Mouse (Mus musculus): ENCODE results near the gene Tas2r123. TPM values are rescaled to one million over a fixed set of nuclear protein-coding genes. Genes with fewer than 3 reads are reported as not detected.

The Tas2r123 gene
- polyA plus RNA-seq (2012; rRNA removed) = not detected in 2 replicates

GRCm38 (mm10) chr6:132846842-132847241 is at the start of gene Tas2r123:
TSS of gene Tas2r123 (plus strand) at chr6:132847142.
- TF ChIP-seq POLR2A (IDR thresholded peaks at IDR 0.05; ENCODE audit: borderline replicate concordance, extremely low read depth, insufficient read depth, insufficient read length, poor library complexity, severe bottlenecking) = no peak
- TF ChIP-seq CTCF (IDR thresholded peaks at IDR 0.05; ENCODE audit: borderline replicate concordance, extremely low read depth, insufficient read depth, insufficient read length) = no peak
- DNase-seq (ENCODE audit: low read depth) = no peak

GRCm38 (mm10) chr6:132802518-132802917 is 44.4 kb upstream of the Tas2r123 start, which contains the start of gene Tas2r117:
TSS of gene Tas2r117 (plus strand) at chr6:132802818.
- TF ChIP-seq POLR2A (IDR thresholded peaks at IDR 0.05; ENCODE audit: borderline replicate concordance, extremely low read depth, insufficient read depth, insufficient read length, poor library complexity, severe bottlenecking) (no peak), CTCF (IDR thresholded peaks at IDR 0.05; ENCODE audit: borderline replicate concordance, extremely low read depth, insufficient read depth, insufficient read length) (no peak)
- no peak for DNase-seq (ENCODE audit: low read depth)

- DNase-seq (ENCODE audit: low read depth) = no peak
- TF ChIP-seq POLR2A (IDR thresholded peaks at IDR 0.05; ENCODE audit: borderline replicate concordance, extremely low read depth, insufficient read depth, insufficient read length, poor library complexity, severe bottlenecking) = no peak
- TF ChIP-seq CTCF (IDR thresholded peaks at IDR 0.05; ENCODE audit: borderline replicate concordance, extremely low read depth, insufficient read depth, insufficient read length) = no peak
These were observed 8.2 kb downstream of the Tas2r123 start, which contains the start of gene Tas2r116 for GRCm38 (mm10) chr6:132855138-132855537. TSS of gene Tas2r116 (plus strand) at chr6:132855438.

GRCm38 (mm10) chr6:132867708-132868107 is 20.8 kb downstream of the Tas2r123 start, which contains the start of gene Tas2r110:
TSS of gene Tas2r110 (plus strand) at chr6:132868008.
- no peak for TF ChIP-seq CTCF (IDR thresholded peaks at IDR 0.05; ENCODE audit: borderline replicate concordance, extremely low read depth, insufficient read depth, insufficient read length)
- TF ChIP-seq POLR2A (IDR thresholded peaks at IDR 0.05; ENCODE audit: borderline replicate concordance, extremely low read depth, insufficient read depth, insufficient read length, poor library complexity, severe bottlenecking) = no peak

GRCm38 (mm10) chr6:132892711-132893110 is 45.8 kb downstream of the Tas2r123 start, which contains the start of gene Tas2r113:
TSS of gene Tas2r113 (plus strand) at chr6:132893011.
- no peak for DNase-seq (ENCODE audit: low read depth)
- TF ChIP-seq POLR2A (IDR thresholded peaks at IDR 0.05; ENCODE audit: borderline replicate concordance, extremely low read depth, insufficient read depth, insufficient read length, poor library complexity, severe bottlenecking) (no peak), CTCF (IDR thresholded peaks at IDR 0.05; ENCODE audit: borderline replicate concordance, extremely low read depth, insufficient read depth, insufficient read length) (no peak)

More at GRCm38 (mm10) chr6:132867708-132868107, 20.8 kb downstream of the Tas2r123 start, which contains the start of gene Tas2r110:
- DNase-seq (ENCODE audit: low read depth) = no peak

Other genes with a start within 250 kb of the Tas2r123 start
- not detected in 2 replicates for gene A630073D07Rik, start 195.6 kb upstream of the Tas2r123 start, polyA plus RNA-seq (2012; rRNA removed)
- gene Tas2r120, start 190.2 kb upstream of the Tas2r123 start, polyA plus RNA-seq (2012; rRNA removed) = not detected in 2 replicates
- not detected in 2 replicates for gene Tas2r121, start 146.1 kb upstream of the Tas2r123 start, polyA plus RNA-seq (2012; rRNA removed)
- not detected in 2 replicates for gene Tas2r122, start 135.2 kb upstream of the Tas2r123 start, polyA plus RNA-seq (2012; rRNA removed)
- not detected in 2 replicates for gene Tas2r115, start 109.1 kb upstream of the Tas2r123 start, polyA plus RNA-seq (2012; rRNA removed)
- gene Tas2r124, start 92.4 kb upstream of the Tas2r123 start, polyA plus RNA-seq (2012; rRNA removed) = not detected in 2 replicates
- gene Tas2r102, start 85.0 kb upstream of the Tas2r123 start, polyA plus RNA-seq (2012; rRNA removed) = not detected in 2 replicates
- gene Tas2r136, start 69.0 kb upstream of the Tas2r123 start, polyA plus RNA-seq (2012; rRNA removed) = not detected in 2 replicates
- not detected in 2 replicates for gene Tas2r117, start 44.3 kb upstream of the Tas2r123 start, polyA plus RNA-seq (2012; rRNA removed)
- not detected in 2 replicates for gene Tas2r116, start 8.3 kb downstream of the Tas2r123 start, polyA plus RNA-seq (2012; rRNA removed)
- gene Tas2r110, start 20.9 kb downstream of the Tas2r123 start, polyA plus RNA-seq (2012; rRNA removed) = not detected in 2 replicates
- gene Tas2r113, start 45.9 kb downstream of the Tas2r123 start, polyA plus RNA-seq (2012; rRNA removed) = not detected in 2 replicates
- not detected in 2 replicates for gene Tas2r125, start 62.5 kb downstream of the Tas2r123 start, polyA plus RNA-seq (2012; rRNA removed)
- not detected in 2 replicates for gene Tas2r129, start 104.0 kb downstream of the Tas2r123 start, polyA plus RNA-seq (2012; rRNA removed)
- gene Tas2r131, start 110.8 kb downstream of the Tas2r123 start, polyA plus RNA-seq (2012; rRNA removed) = not detected in 2 replicates
- gene Tas2r109, start 133.8 kb downstream of the Tas2r123 start, polyA plus RNA-seq (2012; rRNA removed) = not detected in 2 replicates
- not detected in 2 replicates for gene Tas2r103, start 190.0 kb downstream of the Tas2r123 start, polyA plus RNA-seq (2012; rRNA removed)
- gene Tas2r140, start 208.7 kb downstream of the Tas2r123 start, polyA plus RNA-seq (2012; rRNA removed) = not detected in 2 replicates